Mouse (Mus musculus) ES-E14 (cell line): ENCODE data around the gene 5830411N06Rik.

ENCODE experiments used
- CHD2 ChIP-seq: IDR thresholded peaks from 2 replicates; pipeline ENCODE4 v1.6.1; 2014; ENCODE audit warnings: mild to moderate bottlenecking, low read depth, low read length, inconsistent platforms
- HCFC1 ChIP-seq: IDR thresholded peaks from 2 replicates; pipeline ENCODE4 v1.6.1; 2012; ENCODE audit warnings: low read length, inconsistent platforms, borderline replicate concordance; ENCODE audit not compliant: insufficient read depth
- MAFK ChIP-seq: IDR thresholded peaks from 2 replicates; pipeline ENCODE4 v1.6.1; 2014; ENCODE audit warnings: mild to moderate bottlenecking, low read depth, low read length, inconsistent platforms; ENCODE audit not compliant: insufficient read depth
- ZC3H11A ChIP-seq: IDR thresholded peaks from 2 replicates; pipeline ENCODE4 v1.6.1; 2012; ENCODE audit warnings: low read depth, mild to moderate bottlenecking, inconsistent platforms, low read length, borderline replicate concordance

DNA sequence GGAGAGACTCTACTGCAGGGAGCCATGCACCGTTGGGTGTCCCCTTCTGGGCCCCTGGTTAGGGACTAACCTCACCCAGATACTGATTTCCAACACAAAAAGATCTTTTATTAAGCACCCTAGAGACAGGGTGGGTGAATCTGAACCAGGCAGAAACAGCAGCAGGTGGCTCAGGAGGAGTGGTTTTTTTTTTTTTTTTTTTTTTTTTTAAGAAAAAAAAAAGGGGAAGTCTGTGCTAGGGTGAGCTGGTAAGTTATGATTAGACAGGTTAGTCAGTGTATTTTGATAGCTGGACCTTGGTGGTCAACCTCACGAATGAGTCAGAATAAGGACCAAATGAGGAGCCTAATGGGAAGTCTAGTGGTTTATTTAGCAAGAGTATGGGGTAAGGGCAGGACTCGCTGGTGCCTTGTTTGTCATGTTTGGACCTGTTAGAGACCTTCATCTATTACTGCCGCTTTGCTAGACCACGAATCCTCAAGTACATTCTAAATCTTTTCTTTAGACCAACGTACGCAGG, 6.8 kb downstream of the 5830411N06Rik start:
- TF ChIP-seq ZC3H11A (no peak), CHD2 (no peak), HCFC1 (no peak), MAFK (no peak)
